23 mouse cellular contexts compared by ENCODE assay signal in genomic region chr6:127935105-127935504, GRCm38 (mm10).
"Had no signal": no experiment of that assay in that cellular context is flagged by ENCODE, and none has a peak within 500 bp of the region (broad histone marks: within the 10 kb centered on the region; RNA-seq: fewer than 3 reads in every experiment).

No protein-coding gene starts in this region.

- H3K27ac ChIP-seq: heart, adult 2 months; heart, embryonic 13.5 days; heart, embryonic 15.5 days; hindbrain, embryonic 13.5 days; hindbrain, embryonic 15.5 days; hindbrain, postnatal 0 days; layer of hippocampus, adult 2 months; left cerebral cortex, adult 2 months; limb, embryonic 10.5 days; limb, embryonic 12.5 days had no signal

- H3K36me3 ChIP-seq: heart, embryonic 13.5 days; heart, embryonic 15.5 days; hindbrain, embryonic 15.5 days had no signal

- DNase-seq: gastrocnemius, postnatal 14 days; gastrocnemius, postnatal 36 days; heart, adult 11 months; heart, adult 2 months; heart, postnatal 14 days; heart, postnatal 36 days; kidney, adult 18-20 months; kidney, adult 8-10 months; kidney, postnatal 10 days; kidney, postnatal 25 days; kidney, postnatal 4 days; liver had no signal

- H3K4me2 ChIP-seq: heart, embryonic 11.5 days; heart, embryonic 13.5 days; heart, embryonic 15.5 days; hindbrain, embryonic 13.5 days; hindbrain, embryonic 15.5 days; limb, embryonic 12.5 days; liver, embryonic 11.5 days had no signal

- H3K4me3 ChIP-seq: heart, adult 2 months; heart, embryonic 13.5 days; heart, embryonic 15.5 days; hindbrain, embryonic 13.5 days; hindbrain, embryonic 15.5 days; layer of hippocampus, adult 2 months; left cerebral cortex, adult 2 months; limb, embryonic 10.5 days; limb, embryonic 12.5 days had no signal

- H3K9ac ChIP-seq: heart, embryonic 13.5 days; heart, embryonic 15.5 days; hindbrain, embryonic 13.5 days; hindbrain, embryonic 15.5 days; limb, embryonic 12.5 days had no signal

- H3K27me3 ChIP-seq: heart, embryonic 13.5 days; heart, embryonic 15.5 days; hindbrain, embryonic 13.5 days; hindbrain, embryonic 15.5 days; limb, embryonic 12.5 days had no signal

- ATAC-seq: hindbrain, postnatal 0 days had no signal

- H3K9me3 ChIP-seq: heart, embryonic 13.5 days; heart, embryonic 15.5 days; hindbrain, embryonic 13.5 days; hindbrain, embryonic 15.5 days; limb, embryonic 12.5 days had no signal
